Mouse (Mus musculus) intestine, postnatal 0 days (tissue): ENCODE measurements around the gene Nt5c1a. TPM values are rescaled to one million over a fixed set of nuclear protein-coding genes. Genes with fewer than 3 reads are reported as not detected.

Source experiments
- ATAC-seq: fragments of 200-750 bp; cut with Nextera tagmentation; 2 replicates; pipeline ENCODE4 v1.8.0; 2017; ENCODE audit warnings: mild to moderate bottlenecking, moderate TSS enrichment, moderate library complexity
- H3K27ac ChIP-seq: fragments of 300-500 bp; sonication (generic); 2 replicates; pipeline ENCODE4 v1.5.1; 2014; ENCODE audit warnings: mild to moderate bottlenecking, low read depth, low read length, moderate library complexity
- H3K27me3 ChIP-seq: fragments of 300-500 bp; sonication (generic); replicated peaks from 2 replicates; pipeline ENCODE4 v1.6.1; 2014; ENCODE audit warnings: low read length, mixed read lengths; ENCODE audit not compliant: control insufficient read depth, insufficient read depth
- H3K36me3 ChIP-seq: fragments of 300-500 bp; sonication (generic); 2 replicates; pipeline ENCODE4 v1.6.1; 2014; ENCODE audit warnings: mild to moderate bottlenecking, moderate library complexity; ENCODE audit not compliant: control insufficient read depth, insufficient read depth
- H3K4me1 ChIP-seq: fragments of 300-500 bp; sonication (generic); replicated peaks from 2 replicates; pipeline ENCODE4 v1.6.1; 2014; ENCODE audit warnings: antibody characterized with exemption, low read length, mixed read lengths; ENCODE audit not compliant: control insufficient read depth, insufficient read depth
- H3K4me2 ChIP-seq: fragments of 300-500 bp; sonication (generic); replicated peaks from 2 replicates; pipeline ENCODE4 v1.6.1; 2014; ENCODE audit warnings: low read depth, mild to moderate bottlenecking, moderate library complexity
- H3K4me3 ChIP-seq: fragments of 300-500 bp; sonication (generic); 2 replicates; pipeline ENCODE4 v1.5.1; 2014; ENCODE audit warnings: low read depth, low read length
- H3K9ac ChIP-seq: fragments of 300-500 bp; sonication (generic); 2 replicates; pipeline ENCODE4 v1.6.1; 2014; ENCODE audit warnings: mild to moderate bottlenecking, low read depth, low read length
- H3K9me3 ChIP-seq: fragments of 300-500 bp; sonication (generic); 2 replicates; pipeline ENCODE4 v1.6.1; 2016; ENCODE audit warnings: mixed run types; ENCODE audit not compliant: control insufficient read depth
- CTCF ChIP-seq: sonication (generic); IDR thresholded peaks from 2 replicates; pipeline ENCODE4 v1.5.1; 2016; ENCODE audit warnings: low read depth, mild to moderate bottlenecking, control low read depth, antibody characterized with exemption, moderate library complexity
- WGBS: fragments of 180-500 bp; shearing (Covaris S2); extraction: QIAGEN DNeasy Blood & Tissue Kit; methylation state at CpG from one replicate; pipeline ENCODE4 v1.1.7; 2014; 5-methylcytosine and 5-hydroxymethylcytosine counted together
- polyA plus RNA-seq: library from polyadenylated mRNA; unstranded; fragments of >200 nt; fragmentation: Nextera tagmentation; extraction: Ambion mirVana; gene quantifications from 2 replicates; pipeline ENCODE4 v1.2.1, GENCODE M21; 2015

Gene Nt5c1a
- polyA plus RNA-seq, 1 experiment from 2014 or later, result not detected

DNA sequence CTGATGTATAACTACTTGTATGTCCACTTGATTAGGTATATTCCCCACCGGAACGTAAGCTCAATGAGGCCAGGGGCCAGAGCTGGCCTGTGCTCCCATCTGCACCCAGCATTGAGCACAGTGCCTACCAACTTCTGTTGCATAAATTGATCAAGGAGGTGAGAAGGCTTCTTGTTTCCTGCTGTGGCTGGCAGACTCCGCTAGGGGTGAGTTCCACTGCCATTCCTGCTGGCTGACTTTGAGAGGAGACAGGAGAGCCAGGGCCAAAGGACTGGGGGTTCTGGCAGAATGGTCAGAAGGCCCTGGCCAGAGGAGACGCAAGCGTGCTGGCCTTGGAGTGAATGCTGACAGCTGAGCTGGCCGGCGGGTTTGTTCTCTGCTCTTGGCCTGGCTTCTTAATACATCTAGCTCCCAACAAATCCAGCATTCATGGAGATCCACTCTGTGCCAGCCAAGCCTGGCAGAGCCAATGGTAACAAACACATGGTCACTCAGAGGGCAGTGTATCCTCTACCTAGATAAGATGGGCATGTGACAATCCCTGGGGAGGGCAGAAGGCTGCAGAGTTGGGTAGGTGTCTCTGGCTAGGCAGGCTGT, 47.8 kb downstream of the Nt5c1a start:
- no peak for ATAC-seq
- no peak overlapping the region for H3K4me2 ChIP-seq
- H3K9me3 ChIP-seq, result no peaks in the 10 kb centered on the region
- no peak overlapping the region for H3K4me3 ChIP-seq
- no peak overlapping the region for H3K9ac ChIP-seq
- no peak for TF ChIP-seq CTCF
- H3K27me3 ChIP-seq, result no peaks in the 10 kb centered on the region
- no peak overlapping the region for H3K27ac ChIP-seq
- H3K4me1 ChIP-seq, result no peaks in the 10 kb centered on the region
- H3K36me3 ChIP-seq, result no peaks in the 10 kb centered on the region
- 55% methylated on average over 7 of the region's 7 CpGs for WGBS

DNA sequence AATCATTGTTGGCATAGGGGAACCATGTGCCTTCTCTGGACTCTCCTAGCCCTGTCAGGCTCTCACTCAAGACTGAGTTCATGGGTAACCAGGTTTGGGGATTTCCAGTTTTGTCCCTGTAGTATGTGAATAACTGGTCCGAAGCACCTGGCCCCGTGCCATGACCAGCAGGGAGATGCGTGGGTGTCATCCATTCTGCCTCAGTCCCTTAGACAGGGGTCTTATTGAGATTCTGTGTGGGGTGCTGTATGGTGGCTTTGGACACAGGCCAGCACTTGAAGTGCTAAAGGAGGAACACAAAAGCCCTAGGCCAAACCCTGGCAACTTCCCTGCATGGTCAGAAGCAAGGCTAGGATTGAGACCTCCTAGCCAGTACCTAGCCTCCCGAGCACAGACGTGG, 50.9 kb downstream of the Nt5c1a start:
- Histone ChIP-seq H3K9ac (no peak overlapping the region), H3K9me3 (no peaks in the 10 kb centered on the region), H3K27ac (no peak overlapping the region), H3K4me3 (no peak overlapping the region), H3K27me3 (no peaks in the 10 kb centered on the region), H3K4me2 (no peak overlapping the region), H3K36me3 (no peaks in the 10 kb centered on the region), H3K4me1 (no peaks in the 10 kb centered on the region)
- TF ChIP-seq CTCF, result no peak
- ATAC-seq, result no peak
- WGBS, result 81% methylated on average over 5 of the region's 5 CpGs

DNA sequence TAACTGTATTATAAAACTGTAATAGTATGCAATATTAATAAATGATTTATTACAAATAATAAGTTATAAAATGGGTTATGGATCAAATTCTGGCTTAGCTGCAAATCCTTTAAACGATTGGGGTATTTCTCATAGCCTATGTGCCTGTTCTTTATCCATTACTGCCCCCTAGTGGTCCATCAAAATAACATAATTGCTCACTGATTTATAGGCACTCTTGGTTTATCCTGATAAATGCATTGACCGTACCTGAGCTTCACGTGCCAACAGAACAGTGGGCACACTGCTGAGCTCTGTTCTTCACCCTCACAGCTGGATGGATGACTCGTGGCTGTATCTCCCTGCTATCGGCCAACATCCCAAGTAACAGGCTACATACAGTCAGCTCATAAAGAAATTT, 53.3 kb downstream of the Nt5c1a start:
- no peak overlapping the region for H3K4me2 ChIP-seq
- H3K36me3 ChIP-seq, result no peaks in the 10 kb centered on the region
- H3K9me3 ChIP-seq, result no peaks in the 10 kb centered on the region
- no peaks in the 10 kb centered on the region for H3K27me3 ChIP-seq
- H3K4me1 ChIP-seq, result no peaks in the 10 kb centered on the region
- 11% methylated on average over 5 of the region's 5 CpGs for whole genome bisulfite sequencing
- no peak overlapping the region for H3K9ac ChIP-seq
- ATAC-seq, result peak; percentile 47
- H3K4me3 ChIP-seq, result no peak overlapping the region
- no peak overlapping the region for H3K27ac ChIP-seq
- TF ChIP-seq CTCF, result peak; percentile 85

DNA sequence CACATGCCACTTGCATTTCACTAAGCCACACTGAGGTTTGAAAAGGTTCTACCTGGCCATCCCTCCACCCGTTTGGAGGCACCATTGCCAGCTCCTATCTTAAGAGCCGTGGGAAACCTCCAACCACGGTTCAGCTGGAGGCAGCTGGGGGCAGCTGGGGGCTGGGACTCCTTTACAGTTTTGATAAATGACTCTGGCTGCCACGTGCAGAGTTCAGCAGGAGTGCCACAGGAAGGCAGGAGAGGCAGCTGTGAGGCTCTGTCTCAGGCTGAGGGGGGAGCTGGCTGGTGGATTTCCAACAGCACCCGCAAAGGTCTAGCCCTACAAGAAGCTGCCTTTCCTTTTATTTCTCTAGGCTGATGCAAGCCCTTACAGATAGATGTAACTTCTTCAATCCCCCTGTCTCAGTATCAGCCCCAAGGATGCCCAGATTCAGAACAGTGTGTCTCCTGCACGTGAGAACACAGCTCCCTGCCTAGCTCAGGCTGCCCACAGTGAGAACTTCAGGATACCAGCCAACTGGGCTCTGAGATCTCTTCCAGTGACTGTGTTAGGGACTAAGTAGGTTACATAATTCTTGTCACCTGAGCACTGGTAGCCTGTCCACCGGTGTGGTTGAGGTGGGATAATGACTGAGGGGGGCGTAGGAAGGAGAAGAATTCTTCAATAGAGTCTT, 58.9 kb downstream of the Nt5c1a start:
- H3K27me3 ChIP-seq, result no peaks in the 10 kb centered on the region
- no peak for TF ChIP-seq CTCF
- no peaks in the 10 kb centered on the region for H3K9me3 ChIP-seq
- H3K9ac ChIP-seq, result no peak overlapping the region
- no peak overlapping the region for H3K4me2 ChIP-seq
- ATAC-seq, result no peak
- H3K36me3 ChIP-seq, result no peaks in the 10 kb centered on the region
- H3K4me3 ChIP-seq, result no peak overlapping the region
- no peak overlapping the region for H3K27ac ChIP-seq
- WGBS, result 30% methylated on average over 8 of the region's 8 CpGs
- no peaks in the 10 kb centered on the region for H3K4me1 ChIP-seq

DNA sequence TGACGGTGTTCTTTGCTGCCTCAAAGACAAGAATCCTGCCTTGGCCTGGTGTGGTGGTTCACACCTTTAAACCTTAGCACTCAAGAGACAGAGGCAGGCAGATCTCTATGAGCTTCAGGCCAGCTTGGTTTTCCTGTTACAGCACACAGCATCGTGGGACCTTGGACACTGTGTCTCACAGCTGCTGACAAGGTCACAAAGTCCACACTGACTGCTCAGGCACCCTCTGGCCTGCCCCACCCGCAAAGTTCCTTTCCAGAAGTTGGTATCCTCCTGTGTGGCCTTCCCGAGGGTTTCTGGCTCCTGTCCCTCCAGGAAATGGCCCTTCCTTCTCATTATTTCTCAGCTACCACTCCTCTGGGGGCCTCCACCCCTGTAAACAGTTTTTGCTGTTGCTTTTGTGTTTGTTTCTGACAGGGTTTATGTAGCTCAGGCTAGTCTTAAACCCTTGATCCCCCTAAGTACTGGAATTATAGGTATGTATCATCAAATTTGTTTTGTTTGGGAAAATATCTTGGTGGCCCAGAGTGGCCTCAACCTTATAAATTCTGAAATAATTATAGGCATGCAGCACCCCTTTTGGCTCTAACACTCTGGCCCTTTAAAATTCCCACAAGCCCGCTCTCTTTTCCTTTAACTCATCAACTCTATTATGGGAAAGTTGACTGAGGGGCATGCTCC, 60.6 kb downstream of the Nt5c1a start, which contains the start of gene Pabpc4:
Gene Pabpc4, plus strand, starts transcription at position 631 of the 681 bp plus-strand sequence.
- Histone ChIP-seq H3K4me1 (no peaks in the 10 kb centered on the region), H3K4me2 (no peak within 1 kb of the TSS), H3K9ac (no peak within 1 kb of the TSS), H3K27ac (no peak within 1 kb of the TSS), H3K27me3 (no peaks in the 10 kb centered on the region), H3K4me3 (no peak within 1 kb of the TSS), H3K36me3 (no peaks in the 10 kb centered on the region), H3K9me3 (no peaks in the 10 kb centered on the region)
- peak; percentile 74 for ATAC-seq
- WGBS, result 49% methylated on average over 5 of the region's 5 CpGs
- TF ChIP-seq CTCF, result no peak

Other genes starting within 250 kb of the Nt5c1a start
- 189 and 247 TPM in 2 replicates for gene Mfsd2a, start 240.3 kb upstream of the Nt5c1a start, polyA plus RNA-seq
- gene Mycl, start 205.9 kb upstream of the Nt5c1a start, polyA plus RNA-seq, result 2.5 and 2.9 TPM in 2 replicates
- gene Trit1, start 184.9 kb upstream of the Nt5c1a start, polyA plus RNA-seq, result 5.6 and 5.8 TPM in 2 replicates
- 0.30 and 0.41 TPM in 2 replicates for gene Bmp8b, start 96.3 kb upstream of the Nt5c1a start, polyA plus RNA-seq
- gene Oxct2b, start 85.2 kb upstream of the Nt5c1a start, polyA plus RNA-seq, result 0.31 and 0.52 TPM in 2 replicates
- gene Ppie, start 61.6 kb upstream of the Nt5c1a start, polyA plus RNA-seq, result 30.9 and 31.5 TPM in 2 replicates
- 5.0 and 7.2 TPM in 2 replicates for gene Hpcal4, start 18.3 kb upstream of the Nt5c1a start, polyA plus RNA-seq
- gene Heyl, start 32.1 kb downstream of the Nt5c1a start, polyA plus RNA-seq, result 4.3 and 4.5 TPM in 2 replicates
- gene Pabpc4, start 60.8 kb downstream of the Nt5c1a start, polyA plus RNA-seq, result 12.6 and 15.0 TPM in 2 replicates
- gene Oxct2a, start 122.1 kb downstream of the Nt5c1a start, polyA plus RNA-seq, result 0.21 and 0.24 TPM in 2 replicates
- 7.3 and 8.1 TPM in 2 replicates for gene Bmp8a, start 141.7 kb downstream of the Nt5c1a start, polyA plus RNA-seq